ENCODE assay signal across 8 mouse cellular contexts in the genomic region with DNA sequence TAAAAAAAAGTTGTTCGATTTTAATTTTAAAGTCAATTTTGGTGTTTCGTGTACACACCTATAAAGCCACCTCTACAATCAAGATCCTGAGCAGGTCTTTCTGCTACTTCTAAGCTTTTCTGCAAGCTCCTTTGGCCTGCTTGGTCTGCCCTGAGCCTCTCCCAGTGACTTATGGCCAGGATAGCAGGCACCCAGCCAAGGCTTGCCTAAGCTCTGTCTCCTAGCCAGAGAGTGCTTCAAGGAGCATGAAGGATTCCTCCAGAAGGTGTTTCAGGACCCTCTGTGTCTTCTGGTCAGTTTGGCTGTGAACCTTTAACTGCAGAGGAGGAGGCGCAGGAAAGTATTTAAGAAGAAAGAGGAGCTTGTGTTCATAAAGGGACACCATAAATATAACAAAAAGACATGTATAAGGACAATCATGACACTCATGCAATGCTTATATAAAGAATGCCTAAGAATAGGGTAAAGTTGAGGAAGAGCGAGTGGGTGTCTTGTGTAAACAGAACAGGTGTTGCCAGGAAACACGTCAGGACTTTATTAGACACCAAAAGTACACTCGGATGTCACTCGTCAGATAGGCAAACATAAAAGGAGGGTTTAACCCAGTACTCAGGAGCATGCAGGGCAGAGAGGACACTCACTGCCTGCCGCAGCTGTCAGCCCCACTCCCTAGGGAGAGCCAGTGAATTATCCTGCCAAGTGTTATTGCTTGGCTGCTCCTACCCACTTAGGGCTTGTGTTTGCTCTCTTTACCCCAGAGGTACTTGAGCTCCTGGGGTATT. TPM values are rescaled to one million over a fixed set of nuclear protein-coding genes. Genes with fewer than 3 reads are reported as not detected.
DNase-seq lines count a peak whose midpoint lies in the region; ATAC-seq and TF ChIP-seq lines count a peak whose summit lies in the region.

No protein-coding gene starts in this region.

- no peaks in the 10 kb centered on the region for H3K79me3 ChIP-seq in C2C12 (ENCODE audit: low read depth)

- no peak for DNase-seq in forebrain, embryonic 11.5 days (ENCODE audit: low spot score)
- DNase-seq in forebrain, postnatal 0 days: no peak
- DNase-seq in cerebellum, postnatal 36 days: peak; percentile 51 to 62
- peak; percentile 53 for DNase-seq in heart, postnatal 0 days (ENCODE audit: low spot score)
- no peak for DNase-seq in layer of hippocampus, adult 11-12 months (ENCODE audit: low spot score)

- H3K4me1 ChIP-seq in forebrain, embryonic 11.5 days (replicated peaks; ENCODE audit: control insufficient read depth, insufficient read depth, low read length): peaks cover 3% of the 10 kb centered on the region; the same call in 1 of the 2 replicates
- no peaks in the 10 kb centered on the region for H3K4me1 ChIP-seq in forebrain, postnatal 0 days (ENCODE audit: insufficient read depth)
- H3K4me1 ChIP-seq in heart, postnatal 0 days (ENCODE audit: control insufficient read depth, insufficient read depth): peaks cover 17% of the 10 kb centered on the region; the same call in 1 of the 2 replicates
- H3K4me1 ChIP-seq in liver, embryonic 15.5 days (replicated peaks): peaks cover 76% of the 10 kb centered on the region

- H3K4me3 ChIP-seq in forebrain, embryonic 11.5 days (ENCODE audit: low read depth, low read length): no peak overlapping the region
- H3K4me3 ChIP-seq in forebrain, postnatal 0 days (ENCODE audit: low read depth, low read length): no peak overlapping the region
- no peak overlapping the region for H3K4me3 ChIP-seq in C2C12 (ENCODE audit: insufficient read depth, poor library complexity, severe bottlenecking)
- H3K4me3 ChIP-seq in heart, postnatal 0 days (ENCODE audit: low read depth, low read length): no peak overlapping the region
- H3K4me3 ChIP-seq in liver, embryonic 15.5 days (replicated peaks): no peak overlapping the region

- H3ac ChIP-seq in C2C12 (ENCODE audit: control insufficient read depth, insufficient read length, low read depth): no peak overlapping the region

- 0 out of 2 replicates have a peak overlapping the region, but pooled peaks have one; percentile 12 for H3K27ac ChIP-seq in forebrain, embryonic 11.5 days (ENCODE audit: low read depth, low read length)
- no peak overlapping the region for H3K27ac ChIP-seq in forebrain, postnatal 0 days (ENCODE audit: low read depth, low read length)
- peak overlapping the region; percentile 78 for H3K27ac ChIP-seq in heart, postnatal 0 days (ENCODE audit: low read depth)
- H3K27ac ChIP-seq in liver, embryonic 15.5 days (replicated peaks): peak overlapping the region; percentile 39

- 71% methylated on average over 8 of the region's 8 CpGs for WGBS in forebrain, embryonic 11.5 days
- WGBS in forebrain, postnatal 0 days: 64% methylated on average over 8 of the region's 8 CpGs
- 54% methylated on average over 8 of the region's 8 CpGs for WGBS in heart, postnatal 0 days
- WGBS in liver, embryonic 15.5 days (ENCODE audit: insufficient replicate concordance): 73% methylated on average over 8 of the region's 8 CpGs

- TF ChIP-seq CTCF in forebrain, postnatal 0 days (IDR thresholded peaks at IDR 0.05; ENCODE audit: low read depth): no peak
- TF ChIP-seq CTCF in C2C12 (IDR thresholded peaks at IDR 0.05; ENCODE audit: control insufficient read depth, insufficient read depth, insufficient read length): no peak
- TF ChIP-seq CTCF in heart, postnatal 0 days (IDR thresholded peaks at IDR 0.05; ENCODE audit: low read depth): no peak

- no peaks in the 10 kb centered on the region for H3K79me2 ChIP-seq in C2C12 (ENCODE audit: control insufficient read depth, insufficient read depth)

- H3K27me3 ChIP-seq in forebrain, embryonic 11.5 days (ENCODE audit: control insufficient read depth, insufficient read depth, low read length): no peaks in the 10 kb centered on the region
- no peaks in the 10 kb centered on the region for H3K27me3 ChIP-seq in forebrain, postnatal 0 days (ENCODE audit: insufficient read depth, low read length)
- no peaks in the 10 kb centered on the region for H3K27me3 ChIP-seq in C2C12 (ENCODE audit: control insufficient read depth, insufficient read depth, insufficient read length)
- H3K27me3 ChIP-seq in heart, postnatal 0 days (ENCODE audit: control insufficient read depth, insufficient read depth, low read length): no peaks in the 10 kb centered on the region
- no peaks in the 10 kb centered on the region for H3K27me3 ChIP-seq in liver, embryonic 15.5 days

- ATAC-seq in forebrain, embryonic 11.5 days (replicated peaks; ENCODE audit: low FRiP score): no peak; the same call in 1 of the 2 replicates
- no peak for ATAC-seq in forebrain, postnatal 0 days
- peak; percentile 71 for ATAC-seq in heart, postnatal 0 days (ENCODE audit: insufficient read depth, low read depth)
- ATAC-seq in liver, embryonic 15.5 days (ENCODE audit: insufficient read depth): no peak
- peak; percentile 51 for ATAC-seq in neutrophil, adult 5-6 weeks (ENCODE audit: extremely low read depth, insufficient number of reproducible peaks, low FRiP score, poor library complexity, severe bottlenecking)

- H3K4me2 ChIP-seq in forebrain, embryonic 11.5 days (ENCODE audit: low read depth, low read length, severe bottlenecking): no peak overlapping the region
- H3K4me2 ChIP-seq in forebrain, postnatal 0 days (ENCODE audit: low read depth): no peak overlapping the region
- no peak overlapping the region for H3K4me2 ChIP-seq in heart, postnatal 0 days (ENCODE audit: low read depth, low read length)
- no peak overlapping the region for H3K4me2 ChIP-seq in liver, embryonic 15.5 days

- no peaks in the 10 kb centered on the region for H3K36me3 ChIP-seq in forebrain, embryonic 11.5 days (ENCODE audit: control insufficient read depth, insufficient read depth, low read length)
- H3K36me3 ChIP-seq in forebrain, postnatal 0 days (ENCODE audit: insufficient read depth): no peaks in the 10 kb centered on the region
- H3K36me3 ChIP-seq in C2C12 (ENCODE audit: control insufficient read depth, insufficient read depth): no peaks in the 10 kb centered on the region
- H3K36me3 ChIP-seq in heart, postnatal 0 days (replicated peaks; ENCODE audit: control insufficient read depth, insufficient read depth, low read length): no peaks in the 10 kb centered on the region
- no peaks in the 10 kb centered on the region for H3K36me3 ChIP-seq in liver, embryonic 15.5 days (replicated peaks)

- H3K9me3 ChIP-seq in forebrain, embryonic 11.5 days (ENCODE audit: control insufficient read depth, low read length): no peaks in the 10 kb centered on the region
- no peaks in the 10 kb centered on the region for H3K9me3 ChIP-seq in forebrain, postnatal 0 days (ENCODE audit: low read length)
- H3K9me3 ChIP-seq in heart, postnatal 0 days (replicated peaks; ENCODE audit: control insufficient read depth, low read length): no peaks in the 10 kb centered on the region
- H3K9me3 ChIP-seq in liver, embryonic 15.5 days (replicated peaks): no peaks in the 10 kb centered on the region

- no peak overlapping the region; the same call in 1 of the 2 replicates for H3K9ac ChIP-seq in forebrain, embryonic 11.5 days (ENCODE audit: low read length)
- no peak overlapping the region for H3K9ac ChIP-seq in forebrain, postnatal 0 days
- H3K9ac ChIP-seq in heart, postnatal 0 days (replicated peaks; ENCODE audit: low read depth, low read length): 0 out of 2 replicates have a peak overlapping the region, but pooled peaks have one; percentile 13
- H3K9ac ChIP-seq in liver, embryonic 15.5 days: no peak overlapping the region

- TF ChIP-seq EP300 in heart, postnatal 0 days (IDR thresholded peaks at IDR 0.05; ENCODE audit: low read depth): no peak

TF ChIP-seq in C2C12, 6 proteins besides CTCF, POLR2A, EP300 and RAD21:
- TF ChIP-seq CEBPB (IDR thresholded peaks at IDR 0.05; ENCODE audit: low read depth): no peak
- peak; percentile 93 for TF ChIP-seq MYOD1 (IDR thresholded peaks at IDR 0.05; ENCODE audit: control insufficient read depth, insufficient read length, low read depth)

RNA-seq across cellular contexts. Expression of a gene that starts 27.6 kb away (rescaled TPM):
- not detected in 2 replicates for polyA plus RNA-seq in forebrain, embryonic 11.5 days (2014; fragmentation: Nextera tagmentation; extraction: Ambion mirVana)
- total RNA-seq in forebrain, postnatal 0 days (2014; rRNA removed): not detected in 2 replicates
- polyA plus RNA-seq in forebrain, postnatal 0 days (2015; fragmentation: Nextera tagmentation; extraction: Ambion mirVana): 0.24 TPM in 1 of 2 replicates, not detected in the other
- not detected for polyA plus RNA-seq in C2C12 (2012; fragmentation: generic; extraction: Trizol)
- total RNA-seq in heart, postnatal 0 days (2014; rRNA removed; ENCODE audit: low replicate concordance): not detected in 2 replicates
- polyA plus RNA-seq in heart, postnatal 0 days (2015; fragmentation: Nextera tagmentation; extraction: Ambion mirVana): not detected in 2 replicates
- not detected in 2 replicates for polyA plus RNA-seq in liver, embryonic 15.5 days (2015; fragmentation: Nextera tagmentation; extraction: Ambion mirVana)
- not detected in 2 replicates for total RNA-seq in neutrophil, adult 5-6 weeks (2017)

RNA-seq across cellular contexts. Expression of a gene that starts 36.0 kb away (rescaled TPM):
- 0.23 and 0.29 TPM in 2 replicates for polyA plus RNA-seq in forebrain, embryonic 11.5 days (2014; fragmentation: Nextera tagmentation; extraction: Ambion mirVana)
- not detected in 2 replicates for total RNA-seq in forebrain, postnatal 0 days (2014; rRNA removed)
- polyA plus RNA-seq in forebrain, postnatal 0 days (2015; fragmentation: Nextera tagmentation; extraction: Ambion mirVana): 0.13 and 0.25 TPM in 2 replicates
- 0.14 TPM for polyA plus RNA-seq in C2C12 (2012; fragmentation: generic; extraction: Trizol)
- 1.7 and 2.6 TPM in 2 replicates for total RNA-seq in heart, postnatal 0 days (2014; rRNA removed; ENCODE audit: low replicate concordance)
- polyA plus RNA-seq in heart, postnatal 0 days (2015; fragmentation: Nextera tagmentation; extraction: Ambion mirVana): 1.9 and 3.2 TPM in 2 replicates
- polyA plus RNA-seq in liver, embryonic 15.5 days (2015; fragmentation: Nextera tagmentation; extraction: Ambion mirVana): 0.37 and 0.56 TPM in 2 replicates
- total RNA-seq in neutrophil, adult 5-6 weeks (2017): 0.37 TPM in 1 of 2 replicates, not detected in the other

Comparison
In these comparisons a context has a peak if more than half of its experiments do, and no peak if none do; other contexts are left out.
1. ATAC-seq: peak in heart, postnatal 0 days (single experiment) and neutrophil, adult 5-6 weeks (single experiment); none in forebrain, embryonic 11.5 days (single experiment), forebrain, postnatal 0 days (single experiment) and liver, embryonic 15.5 days (single experiment).
2. DNase-seq: peak in cerebellum, postnatal 36 days (2 of 2) and heart, postnatal 0 days (single experiment); none in forebrain, embryonic 11.5 days (single experiment), forebrain, postnatal 0 days (single experiment) and layer of hippocampus, adult 11-12 months (single experiment).